Mouse (Mus musculus) liver, adult 2 months (tissue): ENCODE results near the gene Ptp4a2. TPM values are rescaled to one million over a fixed set of nuclear protein-coding genes. Genes with fewer than 3 reads are reported as not detected.
A peak's percentile ranks its signal among the peaks of the same experiment; 100 is the strongest.

Experiments used
- DNase-seq: peaks from one replicate; pipeline ENCODE4 v3.0.0-alpha.2; 2011; ENCODE audit warnings: low read depth, low spot score; ENCODE audit errors: extremely low read depth
- H3K27ac ChIP-seq: fragments of 200-500 bp; replicated peaks from 2 replicates; pipeline ENCODE4 v1.5.1; 2012; ENCODE audit warnings: low read depth, mild to moderate bottlenecking, control low read depth, inconsistent platforms, low read length; ENCODE audit not compliant: insufficient read depth
- H3K27me3 ChIP-seq: fragments of 200-500 bp; 2 replicates; pipeline ENCODE4 v1.6.1; 2012; ENCODE audit warnings: mild to moderate bottlenecking, moderate library complexity, low read length, inconsistent platforms; ENCODE audit not compliant: control insufficient read depth, insufficient read depth
- H3K36me3 ChIP-seq: fragments of 200-500 bp; 2 replicates; pipeline ENCODE4 v1.6.1; 2012; ENCODE audit warnings: low read length, inconsistent platforms; ENCODE audit not compliant: control insufficient read depth, insufficient read depth
- H3K4me1 ChIP-seq: fragments of 200-500 bp; 2 replicates; pipeline ENCODE4 v1.6.1; 2011; ENCODE audit warnings: low read length; ENCODE audit not compliant: control insufficient read depth, insufficient read depth
- H3K4me3 ChIP-seq: fragments of 200-500 bp; 2 replicates; pipeline ENCODE4 v1.5.1; 2011; ENCODE audit warnings: low read depth, mild to moderate bottlenecking, control low read depth, low read length, moderate library complexity; ENCODE audit not compliant: insufficient read depth
- H3K79me2 ChIP-seq: fragments of 200-500 bp; 2 replicates; pipeline ENCODE4 v1.6.1; 2012; ENCODE audit warnings: inconsistent platforms, mild to moderate bottlenecking, low read length, moderate library complexity; ENCODE audit not compliant: control insufficient read depth, insufficient read depth
- H3K9ac ChIP-seq: fragments of 200-500 bp; 2 replicates; pipeline ENCODE4 v1.6.1; 2012; ENCODE audit warnings: low read depth, mild to moderate bottlenecking, control low read depth, inconsistent platforms, low read length
- CTCF ChIP-seq: fragments of 200-500 bp; IDR thresholded peaks from 2 replicates; pipeline ENCODE4 v1.5.1; 2011; ENCODE audit warnings: low read depth, low read length, control low read depth
- POLR2A ChIP-seq: fragments of 200-500 bp; IDR thresholded peaks from 2 replicates; pipeline ENCODE4 v1.6.1; 2011; ENCODE audit warnings: low read length, control low read depth; ENCODE audit not compliant: insufficient read depth; ENCODE audit errors: extremely low read depth
- WGBS: fragments of 180-500 bp; shearing (Covaris S2); methylation state at CpG from one replicate; pipeline ENCODE4 v1.1.7; 2018; 5-methylcytosine and 5-hydroxymethylcytosine counted together
- polyA plus RNA-seq: library from polyadenylated mRNA; depleted of rRNA; stranded (reverse); fragments of >200 nt; gene quantifications from 2 replicates; pipeline ENCODE4 v1.2.3, GENCODE M21; 2012
- total RNA-seq: library from RNA; depleted of rRNA; stranded (reverse); fragments of >200 nt; gene quantifications from 2 replicates; pipeline ENCODE4 v1.2.3, GENCODE M21; 2014

Gene Ptp4a2
- total and polyA plus RNA-seq, 2 experiments: 41.1 to 63.4 TPM

- Histone ChIP-seq H3K9ac (no peak overlapping the region), H3K4me3 (no peak overlapping the region), H3K36me3 (no peaks in the 10 kb centered on the region), H3K27ac (no peak overlapping the region), H3K27me3 (no peaks in the 10 kb centered on the region), H3K4me1 (0 out of 2 replicates have a peak, but pooled peaks cover 3% of the 10 kb centered on the region), H3K79me2 (no peaks in the 10 kb centered on the region)
- WGBS: 82% methylated on average over 7 of the region's 7 CpGs
- no peak for DNase-seq
- TF ChIP-seq CTCF: no peak
- TF ChIP-seq POLR2A: no peak
Observed at GRCm38 (mm10) chr4:129792666-129793202, 18.3 kb upstream of the Ptp4a2 start.

- DNase-seq: no peak
- Histone ChIP-seq H3K27ac (no peak overlapping the region), H3K4me3 (no peak overlapping the region), H3K9ac (no peak overlapping the region), H3K4me1 (0 out of 2 replicates have a peak, but pooled peaks cover 3% of the 10 kb centered on the region), H3K36me3 (no peaks in the 10 kb centered on the region), H3K27me3 (no peaks in the 10 kb centered on the region), H3K79me2 (no peaks in the 10 kb centered on the region)
- WGBS: 93% methylated on average over 5 of the region's 5 CpGs
- no peak for TF ChIP-seq POLR2A
- no peak for TF ChIP-seq CTCF
Observed at GRCm38 (mm10) chr4:129793713-129794329, 17.2 kb upstream of the Ptp4a2 start.

GRCm38 (mm10) chr4:129795151-129795860 lies 15.7 kb upstream of the Ptp4a2 start:
- Histone ChIP-seq H3K4me1 (0 out of 2 replicates have a peak, but pooled peaks cover 3% of the 10 kb centered on the region), H3K9ac (peak overlapping the region; percentile 4; the same call in 1 of the 2 replicates), H3K27me3 (no peaks in the 10 kb centered on the region), H3K4me3 (no peak overlapping the region), H3K79me2 (no peaks in the 10 kb centered on the region), H3K36me3 (no peaks in the 10 kb centered on the region), H3K27ac (peak overlapping the region; percentile 33)
- 66% methylated on average over 17 of the region's 17 CpGs for WGBS
- no peak for DNase-seq
- TF ChIP-seq POLR2A (no peak), CTCF (no peak)

- no peak overlapping the region for H3K4me3 ChIP-seq
Observed at GRCm38 (mm10) chr4:129795861-129796260, 15.2 kb upstream of the Ptp4a2 start.

GRCm38 (mm10) chr4:129797985-129798384 lies 13.0 kb upstream of the Ptp4a2 start:
- H3K27me3 ChIP-seq: no peaks in the 10 kb centered on the region
- DNase-seq: no peak
- 79% methylated on average over 5 of the region's 5 CpGs for WGBS
- H3K4me3 ChIP-seq: no peak overlapping the region
- TF ChIP-seq CTCF (no peak), POLR2A (no peak)
- no peaks in the 10 kb centered on the region for H3K36me3 ChIP-seq
- no peaks in the 10 kb centered on the region for H3K79me2 ChIP-seq
- 0 out of 2 replicates have a peak, but pooled peaks cover 3% of the 10 kb centered on the region for H3K4me1 ChIP-seq
- no peak overlapping the region for H3K27ac ChIP-seq
- H3K9ac ChIP-seq: no peak overlapping the region

More at GRCm38 (mm10) chr4:129795861-129796260, 15.2 kb upstream of the Ptp4a2 start:
- peak overlapping the region; percentile 33 for H3K27ac ChIP-seq
- no peak for DNase-seq
- WGBS: 39% methylated on average over 8 of the region's 8 CpGs
- H3K79me2 ChIP-seq: no peaks in the 10 kb centered on the region
- TF ChIP-seq CTCF (no peak), POLR2A (no peak)
- H3K36me3 ChIP-seq: no peaks in the 10 kb centered on the region
- H3K4me1 ChIP-seq: 0 out of 2 replicates have a peak, but pooled peaks cover 3% of the 10 kb centered on the region
- H3K9ac ChIP-seq: no peak overlapping the region
- no peaks in the 10 kb centered on the region for H3K27me3 ChIP-seq
